Mouse (Mus musculus): ENCODE data around the gene Hspd1.
"Not testable (repeated sequence)": the region's sequence is repeated elsewhere in the genome, so short reads cannot be mapped to it uniquely, and the experiment has no call there.

Gene Hspd1

DNA sequence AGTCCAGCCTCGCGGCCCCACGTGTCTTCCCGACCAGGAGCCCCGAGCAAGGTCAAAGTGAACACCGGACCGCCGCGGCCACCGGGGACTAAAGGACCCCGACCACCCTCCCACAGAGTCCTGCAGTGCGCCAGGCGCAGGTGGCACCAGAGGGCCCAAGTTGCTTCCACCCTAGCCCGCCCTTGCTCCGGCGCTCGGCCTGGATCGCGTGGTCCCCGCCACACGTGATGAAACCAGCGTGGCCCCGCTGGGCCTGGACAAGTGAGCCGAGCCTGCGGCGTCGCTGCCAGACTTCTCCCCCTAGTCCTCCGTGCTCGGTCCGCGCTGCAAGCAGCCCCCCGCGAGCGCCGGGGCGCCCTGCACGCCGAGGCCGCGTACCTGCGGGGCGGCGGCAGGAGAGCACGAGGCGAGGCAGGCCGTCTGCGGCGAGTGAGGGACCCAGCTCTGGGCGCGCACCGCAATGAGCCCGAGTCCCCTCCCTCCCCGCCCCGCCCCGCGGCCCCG lies 590 bp downstream of the Hspd1 start:
- peak in 1 of 2 experiments; percentile 59 for DNase-seq (ENCODE audit: low spot score in 2 of 2)

GRCm38 (mm10) chr1:55086868-55087400 lies 1.1 kb downstream of the Hspd1 start:
- peak; percentile 5 to 37 for DNase-seq (ENCODE audit: low spot score in 2 of 2)

GRCm38 (mm10) chr1:55085781-55086366 lies 2.2 kb downstream of the Hspd1 start:
- no peak for DNase-seq (ENCODE audit: low spot score in 2 of 2)

GRCm38 (mm10) chr1:55082106-55082505 lies 5.9 kb downstream of the Hspd1 start:
- DNase-seq (ENCODE audit: low spot score in 2 of 2), result no peak

GRCm38 (mm10) chr1:55079677-55080076 lies 8.4 kb downstream of the Hspd1 start:
- DNase-seq (ENCODE audit: low spot score in 2 of 2), result no peak

DNA sequence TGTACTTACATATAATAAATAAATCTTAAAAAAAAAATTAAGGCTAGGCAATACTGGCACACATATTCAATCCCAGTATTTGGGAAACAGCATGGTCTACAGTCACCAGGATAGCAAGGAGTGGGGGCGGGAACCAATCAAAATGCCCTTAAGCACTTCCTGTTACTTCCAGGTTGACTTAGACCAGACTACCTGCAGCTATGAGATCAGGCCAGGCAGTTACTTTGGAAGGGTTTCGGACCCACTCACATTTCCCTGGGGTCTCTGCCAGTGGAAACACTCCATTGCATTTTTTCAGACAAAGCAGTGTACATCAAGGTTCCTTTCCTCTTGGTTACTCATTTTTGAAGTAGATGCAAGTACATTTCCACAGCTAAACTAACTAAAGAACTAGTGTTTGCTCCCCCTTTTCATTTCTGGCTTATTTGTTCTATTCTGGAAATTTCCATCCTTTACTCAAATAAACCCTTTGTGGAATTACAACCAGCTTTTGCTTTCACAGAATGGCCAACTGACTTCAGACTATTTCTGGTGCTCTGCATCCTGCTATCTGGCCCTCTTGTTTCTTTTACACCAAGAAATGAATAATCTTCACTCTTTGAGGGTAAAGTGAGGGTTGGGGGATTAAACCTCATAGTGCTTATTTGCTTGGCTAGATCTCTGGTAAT lies 11.1 kb downstream of the Hspd1 start:
- DNase-seq (ENCODE audit: low spot score in 2 of 2), result no peak

- DNase-seq (ENCODE audit: low spot score in 2 of 2), result no peak
These were observed 11.7 kb downstream of the Hspd1 start for GRCm38 (mm10) chr1:55076395-55076743.

GRCm38 (mm10) chr1:55075652-55076394 lies 12.2 kb downstream of the Hspd1 start:
- DNase-seq (ENCODE audit: low spot score in 2 of 2), result no peak

DNA sequence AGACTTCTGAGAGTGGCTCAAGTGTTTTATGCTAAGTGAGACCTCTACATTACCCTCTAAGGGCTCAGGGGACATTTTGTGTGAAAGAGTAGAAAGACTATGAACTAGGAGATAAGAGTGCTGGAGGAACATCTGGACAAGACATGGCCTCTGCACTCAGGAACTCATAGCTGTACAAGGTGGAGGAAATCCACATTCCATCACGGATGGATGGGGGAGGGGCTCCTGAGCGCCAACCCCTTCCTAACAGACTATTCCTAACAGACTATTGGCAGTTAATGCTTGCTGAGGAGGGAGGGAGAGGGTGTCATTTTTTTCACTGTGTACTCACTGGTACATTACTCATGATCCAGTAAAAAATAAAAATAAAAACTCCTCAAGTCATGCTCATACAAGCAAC lies 13.3 kb downstream of the Hspd1 start:
- no peak for DNase-seq (ENCODE audit: low spot score in 2 of 2)

- not testable (repeated sequence) for DNase-seq (ENCODE audit: low spot score in 2 of 2)
These were observed 15.7 kb downstream of the Hspd1 start for GRCm38 (mm10) chr1:55072328-55072727.

DNA sequence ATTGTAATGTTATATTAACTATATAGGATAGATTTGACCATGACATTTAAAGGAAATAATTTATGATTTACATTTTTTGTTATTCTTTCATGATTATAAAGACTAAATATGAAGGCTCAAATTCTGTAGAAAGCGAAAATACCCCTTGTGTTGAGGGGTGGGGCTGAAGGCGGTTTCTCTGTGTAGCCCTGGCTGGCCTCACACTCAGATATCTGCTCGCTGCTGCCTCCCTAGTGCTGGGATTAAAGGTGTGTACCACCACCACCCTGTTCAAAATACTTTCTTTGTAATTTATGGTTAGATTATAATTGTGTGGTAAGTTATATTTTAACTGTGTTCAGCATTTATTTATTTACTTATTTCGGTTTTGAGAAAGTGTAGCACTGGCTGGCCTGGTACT lies 26.3 kb downstream of the Hspd1 start:
- DNase-seq (ENCODE audit: low spot score in 2 of 2), result no peak

DNA sequence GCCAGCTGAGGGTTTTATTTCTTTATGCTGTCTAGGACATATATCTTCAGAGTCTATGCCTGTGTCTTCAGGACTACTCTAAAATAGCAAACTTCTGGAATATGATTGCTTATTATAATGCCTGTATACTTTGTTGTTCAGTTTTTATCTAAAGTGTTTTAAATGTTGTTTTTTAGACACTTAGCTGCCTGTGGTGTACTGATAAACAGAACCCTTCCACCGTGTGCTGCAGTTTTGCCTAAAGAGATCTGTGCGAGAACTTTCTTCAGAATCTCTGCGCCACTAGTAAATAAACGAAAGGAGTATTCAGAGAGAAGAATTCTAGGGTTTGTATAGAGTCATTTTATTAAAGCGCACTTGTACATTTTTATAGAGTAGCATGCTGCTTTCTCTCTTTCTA lies 26.9 kb downstream of the Hspd1 start:
- no peak for DNase-seq (ENCODE audit: low spot score in 2 of 2)

- not testable (repeated sequence) for DNase-seq (ENCODE audit: low spot score in 2 of 2)
These were observed 29.7 kb downstream of the Hspd1 start for GRCm38 (mm10) chr1:55058383-55058782.

GRCm38 (mm10) chr1:55055322-55056115 lies 32.5 kb downstream of the Hspd1 start:
- DNase-seq (ENCODE audit: low spot score in 2 of 2), result peak in 1 of 2 experiments; percentile 21

GRCm38 (mm10) chr1:55053596-55053995 lies 34.4 kb downstream of the Hspd1 start:
- no peak for DNase-seq (ENCODE audit: low spot score in 2 of 2)

DNA sequence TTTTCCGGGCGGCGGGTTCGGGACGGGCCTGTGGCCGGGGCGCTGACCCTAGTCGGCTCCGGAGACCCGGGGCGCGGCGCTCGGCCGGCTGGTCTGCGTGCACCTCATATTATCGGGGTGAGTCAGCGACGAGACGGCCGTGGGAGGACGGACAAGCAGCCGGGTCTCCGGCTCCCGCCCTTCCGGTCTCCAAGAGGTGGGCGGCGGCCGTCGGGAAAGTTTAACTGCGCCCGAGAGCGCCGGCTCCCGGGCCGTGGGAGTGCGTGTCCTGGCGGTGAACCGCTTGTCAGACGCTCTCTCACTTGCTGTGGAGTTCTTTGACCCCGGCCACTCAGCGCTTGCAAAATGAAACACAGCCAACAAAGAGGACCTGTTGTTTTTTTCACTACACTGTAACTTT lies 35.0 kb downstream of the Hspd1 start:
- DNase-seq (ENCODE audit: low spot score in 2 of 2), result peak; percentile 77 to 81

DNA sequence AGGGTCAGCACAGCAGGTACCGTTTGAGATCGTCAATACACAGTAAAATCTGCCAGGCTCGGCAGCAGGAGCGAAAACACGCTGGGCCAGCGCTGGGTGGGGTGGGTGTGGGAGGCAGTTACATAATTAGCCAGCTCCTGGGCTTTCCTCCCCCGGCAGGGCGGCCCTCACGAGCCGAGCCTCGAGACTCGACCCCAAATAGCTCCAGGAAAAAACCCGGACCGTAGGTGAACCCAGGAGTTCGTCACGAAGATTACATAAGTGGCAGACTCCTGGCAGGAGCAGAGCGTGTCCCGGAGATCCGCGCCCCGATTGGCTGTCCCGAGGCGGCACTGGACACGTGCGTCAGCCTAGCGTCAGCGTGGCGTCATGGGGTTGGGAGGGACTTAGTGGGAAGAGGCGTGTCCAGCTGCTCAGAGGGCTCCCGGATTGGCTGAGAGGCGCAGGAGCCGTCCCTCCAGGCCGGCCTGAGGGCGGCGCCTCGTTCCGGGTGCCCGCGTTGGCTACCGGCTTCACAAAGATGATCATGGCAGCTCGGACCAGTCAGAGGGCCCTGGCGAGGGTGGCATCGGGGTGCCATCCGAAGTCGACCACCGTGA lies 35.6 kb downstream of the Hspd1 start, which contains the start of gene Coq10b:
TSS of gene Coq10b (plus strand) at position 416 of the 599 bp plus-strand sequence.
- DNase-seq (ENCODE audit: low spot score in 2 of 2), result peak; percentile 99 to 100

DNA sequence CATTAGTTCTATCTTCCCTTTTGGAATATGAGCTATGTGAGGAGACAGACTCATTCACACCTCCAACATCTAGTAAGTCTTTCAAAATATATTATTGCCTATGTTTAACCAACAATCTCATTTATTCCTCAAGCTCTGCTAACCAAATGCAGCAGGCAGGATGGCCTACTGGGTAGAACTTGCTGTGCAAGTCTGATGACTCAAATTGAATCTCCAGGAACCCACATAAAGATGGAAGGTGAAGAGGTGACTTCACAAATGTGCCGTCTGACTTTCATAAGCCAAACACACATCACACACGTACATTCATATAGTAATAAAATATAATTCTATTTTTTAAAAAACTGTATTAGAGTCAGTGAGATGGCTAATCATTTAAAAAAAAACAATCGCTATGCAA lies 36.4 kb downstream of the Hspd1 start:
- DNase-seq (ENCODE audit: low spot score in 2 of 2), result no peak

DNA sequence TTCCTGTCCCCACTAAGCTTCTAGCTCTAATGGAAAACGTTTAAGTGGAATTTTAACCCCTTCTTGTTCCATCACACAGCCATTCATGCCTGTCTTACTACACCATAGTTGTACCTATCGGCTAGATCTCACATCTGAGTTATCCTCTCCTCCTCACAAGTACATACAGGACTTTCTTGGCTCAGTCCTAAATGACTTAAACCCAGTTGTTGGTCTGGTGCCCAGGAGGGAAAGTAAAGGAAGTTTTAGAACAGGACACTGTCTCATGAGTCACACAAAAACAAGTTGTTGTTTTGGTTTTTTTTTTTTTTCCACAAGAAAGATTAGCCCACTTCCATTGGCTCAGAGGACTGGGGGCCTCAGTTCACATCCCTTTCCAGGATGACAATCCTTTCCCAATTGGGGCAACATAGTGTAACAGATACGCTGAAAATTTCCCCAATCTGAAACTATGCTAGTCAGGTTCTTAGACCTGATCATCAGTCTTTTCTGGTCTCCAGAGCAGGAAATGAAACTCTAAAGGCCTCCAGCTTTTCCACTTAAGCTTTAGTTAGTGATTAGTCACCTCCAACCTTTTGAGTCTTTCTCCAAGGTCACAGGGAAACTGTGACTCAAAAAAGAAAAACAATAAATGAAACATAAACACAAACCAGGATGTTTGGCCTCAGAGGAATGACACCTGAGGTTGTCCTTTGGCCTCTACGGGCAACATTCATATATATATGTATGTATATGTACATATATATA lies 39.0 kb downstream of the Hspd1 start:
- DNase-seq (ENCODE audit: low spot score in 2 of 2), result no peak

DNA sequence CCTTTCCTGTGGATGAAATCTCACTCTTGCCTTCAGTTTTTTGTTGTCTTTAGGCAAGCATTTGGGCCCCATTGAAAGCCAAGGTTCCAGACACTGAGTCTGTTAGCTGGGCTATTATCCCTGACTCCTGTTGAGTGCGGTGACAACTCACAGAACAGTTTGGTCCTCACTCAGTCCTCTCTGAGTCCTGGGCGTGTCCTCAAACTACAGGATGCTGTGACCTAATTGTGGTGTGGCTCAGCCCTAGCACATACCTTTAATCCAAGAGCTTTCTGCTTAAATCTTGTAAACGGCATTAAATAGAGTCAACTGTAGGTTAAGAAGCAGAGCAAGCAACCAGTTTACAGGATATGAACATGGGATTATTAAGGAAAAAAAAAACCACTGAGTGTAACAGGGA lies 44.9 kb downstream of the Hspd1 start:
- DNase-seq (ENCODE audit: low spot score in 2 of 2), result no peak

DNA sequence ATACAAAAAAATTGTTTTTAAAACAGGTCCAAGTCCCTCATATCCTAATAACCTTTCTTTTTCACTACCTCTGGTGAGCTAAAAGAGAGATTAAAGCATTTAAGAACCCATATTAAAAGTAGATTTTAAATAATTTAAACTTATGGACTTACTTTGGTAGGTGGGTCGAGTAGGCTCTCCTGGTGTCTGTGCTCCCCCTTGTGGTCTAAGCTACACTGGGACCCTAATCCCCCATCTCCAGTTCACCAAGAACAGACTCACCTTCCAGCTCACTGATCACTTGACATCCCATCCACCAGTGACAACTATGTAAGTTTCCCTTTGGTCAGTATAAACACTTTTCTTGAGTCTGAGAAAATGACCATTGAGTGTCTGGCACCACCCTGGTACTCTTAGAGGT lies 45.8 kb downstream of the Hspd1 start:
- DNase-seq (ENCODE audit: low spot score in 2 of 2), result peak in 1 of 2 experiments; percentile 29
